Mouse (Mus musculus) neutrophil, adult 5-6 weeks (primary cell): ENCODE measurements around the gene Mdm2. TPM values are rescaled to one million over a fixed set of nuclear protein-coding genes. Genes with fewer than 3 reads are reported as not detected.
A peak's percentile ranks its signal among the peaks of the same experiment; 100 is the strongest.

ENCODE experiments used
- ATAC-seq: fragments of 151-379, 151-347 bp; 2 replicates; pipeline ENCODE4 v1.8.0; 2017; ENCODE audit warnings: mild to moderate bottlenecking, moderate TSS enrichment; ENCODE audit not compliant: insufficient number of reproducible peaks, poor library complexity, low FRiP score, severe bottlenecking; ENCODE audit errors: extremely low read depth
- total RNA-seq: library from RNA; stranded (forward); fragments of 200-1000 nt; gene quantifications from 2 replicates; pipeline ENCODE4 v1.2.3, GENCODE M21; 2017

The Mdm2 gene
- total RNA-seq, 1 experiment from 2014 or later = 173 TPM

GRCm38 (mm10) chr10:117666361-117666760 lies 44.2 kb downstream of the Mdm2 start:
- ATAC-seq = no peak

GRCm38 (mm10) chr10:117665376-117666275 lies 44.9 kb downstream of the Mdm2 start:
- no peak for ATAC-seq

- no peak for ATAC-seq
These were observed 45.7 kb downstream of the Mdm2 start for GRCm38 (mm10) chr10:117664926-117665209.

GRCm38 (mm10) chr10:117664208-117664925 lies 46.2 kb downstream of the Mdm2 start:
- ATAC-seq = no peak

- no peak for ATAC-seq
These were observed 46.7 kb downstream of the Mdm2 start for GRCm38 (mm10) chr10:117663865-117664200.

GRCm38 (mm10) chr10:117663056-117663864 lies 47.3 kb downstream of the Mdm2 start:
- ATAC-seq = peak; percentile 49; the same call in 1 of the 2 replicates

GRCm38 (mm10) chr10:117662316-117663055 lies 48.1 kb downstream of the Mdm2 start:
- no peak for ATAC-seq

- ATAC-seq = peak; percentile 84
These were observed 50.7 kb downstream of the Mdm2 start for GRCm38 (mm10) chr10:117659819-117660218.

GRCm38 (mm10) chr10:117659430-117659813 lies 51.1 kb downstream of the Mdm2 start:
- ATAC-seq = no peak

- ATAC-seq = no peak
These were observed 51.8 kb downstream of the Mdm2 start for GRCm38 (mm10) chr10:117658522-117659429.

- no peak for ATAC-seq
These were observed 52.8 kb downstream of the Mdm2 start for GRCm38 (mm10) chr10:117657659-117658306.

- no peak for ATAC-seq
These were observed 53.4 kb downstream of the Mdm2 start for GRCm38 (mm10) chr10:117656985-117657658.

GRCm38 (mm10) chr10:117656662-117656962 lies 53.9 kb downstream of the Mdm2 start:
- no peak for ATAC-seq

- no peak for ATAC-seq
These were observed 54.5 kb downstream of the Mdm2 start for GRCm38 (mm10) chr10:117655908-117656661.

GRCm38 (mm10) chr10:117655460-117655859 lies 55.1 kb downstream of the Mdm2 start:
- no peak for ATAC-seq

GRCm38 (mm10) chr10:117654576-117655123 lies 55.9 kb downstream of the Mdm2 start:
- no peak for ATAC-seq
